8 mouse cellular contexts compared by ENCODE assay signal in genomic region chr8:78127852-78128251, GRCm38 (mm10).
DNase-seq lines count a peak whose midpoint lies in the region; ATAC-seq and TF ChIP-seq lines count a peak whose summit lies in the region.

No protein-coding gene starts in this region.

- DNase-seq in cerebellum, postnatal 10 days = peak; percentile 72 to 73
- DNase-seq in cerebellum, adult 8-10 months = no peak
- no peak for DNase-seq in left cerebral cortex, adult 2 months (ENCODE audit: extremely low spot score in 1 of 2, low spot score in 2 of 2)
- no peak for DNase-seq in left cerebral cortex, postnatal 25 days (ENCODE audit: low spot score in 2 of 2)
- DNase-seq in ZHBTc4 (ENCODE audit: low read depth, low spot score) = peak; percentile 85
- DNase-seq in gastrocnemius, postnatal 14 days = peak; percentile 24
- DNase-seq in stomach, postnatal 0 days (ENCODE audit: low spot score) = peak; percentile 62
- no peak for DNase-seq in left cerebral cortex, postnatal 14 days (ENCODE audit: low spot score in 2 of 2)

- no peak overlapping the region for H3K27ac ChIP-seq in left cerebral cortex, adult 2 months
- H3K27ac ChIP-seq in stomach, postnatal 0 days (replicated peaks) = no peak overlapping the region

- H3K36me3 ChIP-seq in stomach, postnatal 0 days (ENCODE audit: control insufficient read depth, insufficient read depth, low read length) = no peaks in the 10 kb centered on the region

- no peak overlapping the region for H3K4me2 ChIP-seq in stomach, postnatal 0 days (replicated peaks; ENCODE audit: low read depth)

- H3K9ac ChIP-seq in stomach, postnatal 0 days (ENCODE audit: low read length) = no peak overlapping the region

- intact Hi-C loops in left cerebral cortex, adult 2 months (cut with DNase I) = loop anchor here (2.0 kb wide), 1 partner anchor 65 kb away; no protein-coding TSS in a partner anchor
- intact Hi-C loops in left cerebral cortex, postnatal 25 days (cut with DNase I) = no loop called here
- intact Hi-C loops in gastrocnemius, postnatal 14 days (cut with DNase I; ENCODE audit: low total_unique reads) = loop anchor here (10.0 kb wide), 1 partner anchor 63 kb away; no protein-coding TSS in a partner anchor
- intact Hi-C loops in left cerebral cortex, postnatal 14 days (cut with DNase I) = loop anchor here (10.0 kb wide), 1 partner anchor 63 kb away; no protein-coding TSS in a partner anchor

- no peaks in the 10 kb centered on the region for H3K27me3 ChIP-seq in stomach, postnatal 0 days (ENCODE audit: control insufficient read depth, insufficient read depth, low read length)

- no peaks in the 10 kb centered on the region for H3K9me3 ChIP-seq in stomach, postnatal 0 days (ENCODE audit: control insufficient read depth, low read length)

- peak; percentile 37 for TF ChIP-seq CTCF in left cerebral cortex, adult 2 months (IDR thresholded peaks at IDR 0.05)
- peak; percentile 76 for TF ChIP-seq CTCF in stomach, postnatal 0 days (IDR thresholded peaks at IDR 0.05; ENCODE audit: low read depth)

- no peak overlapping the region for H3K4me3 ChIP-seq in left cerebral cortex, adult 2 months
- no peak overlapping the region for H3K4me3 ChIP-seq in stomach, postnatal 0 days (ENCODE audit: low read depth, low read length)

- 0 out of 2 replicates have a peak, but pooled peaks have one; percentile 47 for ATAC-seq in stomach, postnatal 0 days (ENCODE audit: low FRiP score, low TSS enrichment)

- no peak for TF ChIP-seq EP300 in stomach, postnatal 0 days (optimal IDR thresholded peaks at IDR 0.05)

- 16% methylated on average over 2 of the region's 2 CpGs for WGBS in stomach, postnatal 0 days

- no peaks in the 10 kb centered on the region for H3K4me1 ChIP-seq in stomach, postnatal 0 days (replicated peaks; ENCODE audit: control insufficient read depth, insufficient read depth)

Comparison
In these comparisons a context has a peak if more than half of its experiments do, and no peak if none do; other contexts are left out.
1. DNase-seq: peak in cerebellum, postnatal 10 days (2 of 2), ZHBTc4 (single experiment), gastrocnemius, postnatal 14 days (single experiment) and stomach, postnatal 0 days (single experiment); none in cerebellum, adult 8-10 months (single experiment), left cerebral cortex, adult 2 months (0 of 2), left cerebral cortex, postnatal 25 days (0 of 2) and left cerebral cortex, postnatal 14 days (0 of 2).